Mouse (Mus musculus) induced T-regulatory cell, adult 2 months (primary cell): Measurements from ENCODE around the gene Bcl3.
A peak's percentile ranks its signal among the peaks of the same experiment; 100 is the strongest.

Experiments
- DNase-seq: peaks from one replicate; pipeline ENCODE4 v3.0.0-alpha.2; 2012; ENCODE audit warnings: low read depth

The Bcl3 gene

DNA sequence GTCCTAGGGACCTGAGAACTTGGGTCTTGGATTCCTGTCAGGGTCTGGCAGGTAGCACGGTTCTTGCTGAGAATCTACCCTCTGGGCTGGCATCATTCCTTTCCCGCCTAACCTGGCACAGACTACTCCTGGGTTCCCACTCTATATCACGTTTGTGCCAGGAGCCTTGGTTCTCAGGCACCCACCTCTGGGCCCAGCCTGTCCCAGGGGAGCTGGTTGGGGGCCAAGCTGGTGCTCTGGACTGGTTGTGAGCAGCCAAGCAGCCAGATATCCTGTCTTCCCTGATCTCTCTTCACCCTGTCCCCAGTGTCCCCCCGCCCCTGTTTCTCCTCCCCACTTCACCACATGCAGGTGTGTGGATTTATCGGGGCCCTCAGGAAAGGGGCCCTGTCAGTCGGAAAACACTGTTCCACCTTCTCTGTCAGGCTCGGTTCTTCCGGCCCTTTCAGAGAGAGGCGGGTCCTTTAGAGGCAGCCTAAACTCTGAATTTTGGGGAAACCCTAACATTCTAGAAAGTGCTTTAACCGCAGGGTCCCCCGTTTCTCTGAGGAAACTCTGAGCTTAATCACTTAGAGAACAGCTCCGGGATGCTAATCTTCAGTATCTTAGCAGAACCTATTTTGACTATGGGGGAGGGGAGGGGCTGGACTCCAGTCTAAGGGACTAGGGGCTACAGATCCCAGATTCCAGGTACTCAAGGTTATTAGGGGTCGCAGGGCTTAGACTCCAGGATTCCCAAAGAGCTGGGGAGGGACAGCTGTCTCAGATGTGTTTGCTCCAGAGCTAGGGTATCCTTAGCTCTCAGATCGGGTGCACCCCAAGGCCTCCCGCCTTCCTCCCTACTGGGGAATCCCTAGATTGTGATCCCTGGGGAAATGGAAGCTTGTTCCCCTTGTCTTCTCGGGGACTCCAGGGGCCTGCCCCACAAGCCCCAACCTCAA is 52.9 kb downstream of the Bcl3 start:
- peak; percentile 50 for DNase-seq

DNA sequence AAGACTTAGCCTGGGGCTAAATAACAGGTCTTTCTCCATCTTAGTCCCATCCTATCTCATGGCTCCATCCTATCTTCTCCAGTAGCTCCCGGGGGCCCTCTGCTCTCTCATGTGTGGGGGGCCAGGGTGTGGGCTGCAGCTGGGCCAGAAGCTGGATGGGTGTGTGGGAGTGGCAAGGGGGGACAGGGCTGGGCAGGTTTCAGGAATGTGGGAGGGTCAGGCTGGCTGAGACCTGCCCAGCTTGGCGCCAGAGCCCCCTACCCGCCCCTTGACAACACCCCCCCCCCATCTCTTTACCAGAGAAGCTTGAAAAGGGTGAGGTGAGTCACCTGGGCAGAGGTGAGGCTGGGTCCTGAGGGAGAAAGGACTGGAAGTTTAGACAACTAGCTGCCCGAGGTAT is 53.6 kb downstream of the Bcl3 start:
- DNase-seq: no peak

DNA sequence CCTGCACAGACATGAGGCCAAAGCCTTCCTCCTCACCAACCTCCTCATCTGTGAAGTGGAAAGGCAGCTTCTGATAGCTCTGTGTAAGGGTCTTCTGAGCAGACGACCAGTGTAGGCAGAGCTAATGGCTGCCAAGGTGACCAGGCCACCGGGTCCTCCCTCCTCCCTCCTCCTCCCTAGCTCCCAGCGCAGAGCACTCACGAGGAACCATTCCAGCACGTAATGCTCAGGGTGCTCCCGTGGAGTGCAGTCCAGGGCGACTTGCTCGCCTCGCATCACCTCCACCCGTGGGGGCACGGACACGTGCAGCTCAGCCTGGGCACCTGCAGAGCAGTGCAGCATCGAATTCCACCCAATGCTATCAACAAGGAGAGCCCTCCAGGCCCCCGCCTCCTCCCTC is 54.3 kb downstream of the Bcl3 start:
- DNase-seq: no peak

DNA sequence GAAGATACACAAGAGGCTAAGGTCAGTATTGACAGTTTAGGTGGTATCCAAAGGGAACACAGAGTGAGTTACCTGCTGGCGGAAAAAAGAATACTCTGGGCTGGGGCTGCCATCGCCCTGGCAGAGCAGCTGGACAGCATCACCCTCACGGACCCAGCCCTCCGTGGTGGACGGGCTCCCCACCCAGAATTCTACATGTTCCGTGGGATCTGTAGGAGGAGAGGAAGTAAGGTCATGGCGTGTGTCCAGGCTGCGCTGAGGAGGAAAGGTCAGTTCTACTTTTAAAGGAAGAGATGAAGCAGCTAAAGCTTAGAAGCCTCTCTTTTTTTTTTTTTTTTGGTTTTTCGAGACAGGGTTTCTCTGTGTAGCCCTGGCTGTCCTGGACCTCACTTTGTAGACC is 58.0 kb downstream of the Bcl3 start:
- DNase-seq: no peak

DNA sequence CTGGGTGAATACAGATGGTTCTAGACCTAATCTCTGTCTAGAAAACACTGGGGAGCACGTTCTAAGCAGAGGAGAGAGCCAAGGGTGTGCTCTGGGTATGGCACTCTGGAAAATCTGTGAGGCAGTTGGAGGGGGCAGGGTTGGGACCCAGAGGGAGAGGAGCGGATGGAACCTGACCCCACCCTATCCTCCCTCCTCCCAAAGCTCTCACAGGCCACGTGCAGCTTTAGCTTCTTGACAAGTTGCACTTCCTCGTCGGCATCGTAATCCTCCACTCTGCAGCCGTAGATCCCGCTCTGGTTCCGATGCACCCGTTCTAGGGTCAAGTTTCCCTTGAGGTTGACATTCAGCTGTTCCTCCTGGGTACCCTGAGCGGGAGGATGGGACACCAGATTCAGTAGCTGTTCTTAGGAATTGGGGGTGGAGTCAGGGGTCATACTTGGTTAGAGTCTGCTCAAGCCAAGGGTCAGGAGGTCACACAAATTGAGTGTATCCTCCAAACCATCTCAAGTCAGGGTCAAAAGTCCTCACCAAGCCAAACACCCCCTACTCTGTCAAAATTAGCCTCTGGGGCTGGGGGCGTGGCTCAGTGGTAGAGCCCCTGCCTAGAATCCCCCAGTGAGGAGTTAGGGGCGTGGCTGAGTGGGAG is 58.6 kb downstream of the Bcl3 start:
- no peak for DNase-seq

DNA sequence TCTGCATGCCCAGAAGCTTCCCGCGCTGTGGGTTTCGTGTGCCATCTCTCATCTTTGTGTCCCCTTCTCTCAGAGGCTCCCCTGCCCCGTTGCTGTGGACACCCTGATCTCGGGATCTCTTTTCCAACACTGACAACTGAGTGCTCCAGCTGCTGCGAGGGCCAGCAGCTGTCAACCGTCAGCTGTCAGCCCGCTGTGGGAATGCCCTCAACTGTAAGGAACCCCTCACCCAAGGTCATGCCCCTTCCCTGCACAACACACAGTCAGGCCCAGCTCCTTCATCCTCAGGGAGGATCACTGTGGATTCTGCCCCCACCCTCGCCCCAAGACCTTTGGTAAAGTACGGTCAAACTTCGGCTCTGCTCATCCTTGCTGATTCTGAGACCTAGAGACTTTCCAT is 60.3 kb downstream of the Bcl3 start:
- DNase-seq: no peak

DNA sequence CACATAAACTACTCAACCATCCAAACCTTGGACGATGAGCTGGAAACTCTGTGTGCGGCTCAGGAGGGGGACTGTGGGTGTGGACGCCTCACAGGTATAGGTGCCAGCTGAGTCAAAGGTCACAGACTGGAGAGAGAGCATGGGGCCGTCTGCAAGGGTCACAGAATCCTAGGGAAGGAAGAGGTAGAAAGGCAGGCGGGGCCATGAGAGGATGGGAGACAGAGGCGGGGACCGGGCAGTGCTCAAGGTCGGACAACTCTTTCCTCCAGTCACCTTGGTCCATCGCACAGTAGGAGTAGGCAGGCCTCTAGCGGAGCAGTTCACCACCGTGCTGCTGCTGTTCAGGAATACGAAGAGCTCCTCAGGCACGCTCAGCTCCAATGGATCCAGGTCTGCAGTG is 62.5 kb downstream of the Bcl3 start:
- no peak for DNase-seq

DNA sequence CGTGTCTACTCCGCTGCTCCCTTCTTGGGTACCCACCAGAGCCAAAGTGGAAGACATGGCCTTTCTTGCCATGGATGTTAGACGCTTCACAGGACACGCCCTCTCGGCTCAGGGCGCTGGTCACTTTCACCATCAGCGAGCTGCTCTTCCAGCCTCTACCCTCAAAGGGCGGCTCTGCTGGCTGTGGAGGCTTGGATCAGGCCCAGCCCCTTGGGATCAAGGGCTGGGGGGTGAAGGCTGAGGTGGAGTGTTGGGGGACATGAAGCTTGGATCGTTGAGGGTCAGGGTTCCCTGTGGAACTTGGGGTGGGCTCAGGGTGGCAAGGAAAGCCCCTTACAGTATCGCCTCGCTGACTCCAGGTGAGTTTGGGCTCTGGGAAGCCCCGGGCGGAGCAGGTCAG is 63.9 kb downstream of the Bcl3 start:
- DNase-seq: no peak
